Mouse (Mus musculus) liver, postnatal 0 days (tissue): ENCODE measurements at regions not wholly inside any gene's neighbourhood (a gene's known extent, or its start where the extent isn't known, plus 50 kb on each side); places are given as distances from the start of the nearest gene placed in this dataset.

Source experiments
- ATAC-seq: fragments of 200-750 bp; cut with Nextera tagmentation; 2 replicates; pipeline ENCODE4 v1.8.0; 2017; ENCODE audit warnings: mild to moderate bottlenecking, moderate library complexity
- DNase-seq: peaks from one replicate; pipeline ENCODE4 v3.0.0-alpha.2; 2016
- H3K27ac ChIP-seq: fragments of 300-500 bp; sonication (generic); 2 replicates; pipeline ENCODE4 v1.5.1; 2014; ENCODE audit warnings: antibody characterized with exemption, moderate library complexity, mild to moderate bottlenecking, low read depth
- H3K27me3 ChIP-seq: fragments of 300-500 bp; sonication (generic); 2 replicates; pipeline ENCODE4 v1.6.1; 2014; ENCODE audit warnings: low read length, control low read depth, mixed read lengths; ENCODE audit not compliant: insufficient read depth
- H3K36me3 ChIP-seq: fragments of 300-500 bp; sonication (generic); replicated peaks from 2 replicates; pipeline ENCODE4 v1.6.1; 2014; ENCODE audit warnings: mild to moderate bottlenecking, control low read depth, low read length, moderate library complexity, mixed read lengths; ENCODE audit not compliant: insufficient read depth
- H3K4me1 ChIP-seq: fragments of 300-500 bp; sonication (generic); 2 replicates; pipeline ENCODE4 v1.6.1; 2014; ENCODE audit warnings: antibody characterized with exemption, mild to moderate bottlenecking, control low read depth; ENCODE audit not compliant: insufficient read depth
- H3K4me2 ChIP-seq: fragments of 300-500 bp; sonication (generic); 2 replicates; pipeline ENCODE4 v1.6.1; 2014; ENCODE audit warnings: low read depth, mild to moderate bottlenecking, low read length, moderate library complexity, mixed read lengths
- H3K4me3 ChIP-seq: fragments of 300-500 bp; sonication (generic); 2 replicates; pipeline ENCODE4 v1.5.1; 2014; ENCODE audit warnings: low read depth, low read length
- H3K9ac ChIP-seq: fragments of 300-500 bp; sonication (generic); replicated peaks from 2 replicates; pipeline ENCODE4 v1.6.1; 2014; ENCODE audit warnings: mild to moderate bottlenecking, moderate library complexity
- H3K9me3 ChIP-seq: fragments of 300-500 bp; sonication (generic); 2 replicates; pipeline ENCODE4 v1.6.1; 2016; ENCODE audit warnings: mild to moderate bottlenecking, control low read depth, low read length, mixed read lengths
- CTCF ChIP-seq: sonication (generic); IDR thresholded peaks from 2 replicates; pipeline ENCODE4 v1.5.1; 2016; ENCODE audit warnings: antibody characterized with exemption, low read depth
- EP300 ChIP-seq: IDR thresholded peaks from 2 replicates; pipeline ENCODE4 v1.6.1; 2016; ENCODE audit warnings: antibody characterized with exemption, low read depth, mild to moderate bottlenecking
- WGBS: fragments of 180-500 bp; shearing (Covaris S2); extraction: QIAGEN DNeasy Blood & Tissue Kit; methylation state at CpG from one replicate; pipeline ENCODE4 v1.1.7; 2014; ENCODE audit not compliant: insufficient replicate concordance; 5-methylcytosine and 5-hydroxymethylcytosine counted together

GRCm38 (mm10) chr5:128526432-128526831, 74.2 kb upstream of the Fzd10 start:
- Histone ChIP-seq H3K36me3 (no peaks in the 10 kb centered on the region), H3K27me3 (no peaks in the 10 kb centered on the region), H3K27ac (no peak overlapping the region), H3K4me3 (no peak overlapping the region), H3K9ac (no peak overlapping the region), H3K4me2 (no peak overlapping the region), H3K9me3 (no peaks in the 10 kb centered on the region), H3K4me1 (no peaks in the 10 kb centered on the region)
- DNase-seq (no peak), ATAC-seq (no peak)
- TF ChIP-seq CTCF (no peak), EP300 (no peak)
- 69% methylated on average over 5 of the region's 5 CpGs for WGBS

- Histone ChIP-seq H3K27ac (no peak overlapping the region), H3K4me3 (no peak overlapping the region), H3K4me1 (no peaks in the 10 kb centered on the region), H3K36me3 (no peaks in the 10 kb centered on the region), H3K9ac (no peak overlapping the region), H3K9me3 (no peaks in the 10 kb centered on the region), H3K27me3 (no peaks in the 10 kb centered on the region), H3K4me2 (no peak overlapping the region)
- TF ChIP-seq EP300: no peak
- TF ChIP-seq CTCF: no peak
- WGBS: 18% methylated on average over 26 of the region's 26 CpGs
- DNase-seq (no peak), ATAC-seq (no peak)
These were observed 76.0 kb upstream of the Fzd10 start for GRCm38 (mm10) chr5:128524377-128525280.

GRCm38 (mm10) chr5:128522667-128523066, 78.0 kb upstream of the Fzd10 start:
- H3K27ac ChIP-seq: no peak overlapping the region
- H3K4me2 ChIP-seq: no peak overlapping the region
- no peaks in the 10 kb centered on the region for H3K4me1 ChIP-seq
- DNase-seq (peak; percentile 54), ATAC-seq (no peak)
- 36% methylated on average over 5 of the region's 5 CpGs for WGBS
- no peak overlapping the region for H3K9ac ChIP-seq
- no peaks in the 10 kb centered on the region for H3K27me3 ChIP-seq
- H3K9me3 ChIP-seq: no peaks in the 10 kb centered on the region
- H3K36me3 ChIP-seq: no peaks in the 10 kb centered on the region
- H3K4me3 ChIP-seq: no peak overlapping the region
- no peak for TF ChIP-seq EP300
- peak; percentile 70 for TF ChIP-seq CTCF

- H3K36me3 ChIP-seq: no peaks in the 10 kb centered on the region
- TF ChIP-seq CTCF (no peak), EP300 (no peak)
- H3K4me2 ChIP-seq: no peak overlapping the region
- H3K27ac ChIP-seq: no peak overlapping the region
- ATAC-seq (no peak), DNase-seq (no peak)
- no peaks in the 10 kb centered on the region for H3K4me1 ChIP-seq
- H3K4me3 ChIP-seq: no peak overlapping the region
- H3K27me3 ChIP-seq: no peaks in the 10 kb centered on the region
- 48% methylated on average over 8 of the region's 8 CpGs for WGBS
- H3K9ac ChIP-seq: no peak overlapping the region
- H3K9me3 ChIP-seq: no peaks in the 10 kb centered on the region
These were observed 83.3 kb upstream of the Fzd10 start for GRCm38 (mm10) chr5:128517336-128517735.

- H3K36me3 ChIP-seq: no peaks in the 10 kb centered on the region
- H3K27ac ChIP-seq: no peak overlapping the region
- DNase-seq: peak; percentile 33
- no peaks in the 10 kb centered on the region for H3K9me3 ChIP-seq
- no peak overlapping the region for H3K4me3 ChIP-seq
- no peak overlapping the region for H3K4me2 ChIP-seq
- 11% methylated on average over 2 of the region's 2 CpGs for WGBS
- H3K4me1 ChIP-seq: no peaks in the 10 kb centered on the region
- no peaks in the 10 kb centered on the region for H3K27me3 ChIP-seq
- no peak overlapping the region for H3K9ac ChIP-seq
- TF ChIP-seq CTCF (peak; percentile 80), EP300 (no peak)
- no peak for ATAC-seq
These were observed 82.5 kb upstream of the Tmem132d start for GRCm38 (mm10) chr5:128515343-128515742.

GRCm38 (mm10) chr5:128513261-128513660, 80.4 kb upstream of the Tmem132d start:
- no peak for DNase-seq
- WGBS: 66% methylated on average over 14 of the region's 14 CpGs
- TF ChIP-seq CTCF: no peak
- no peak for TF ChIP-seq EP300

More at GRCm38 (mm10) chr5:128513261-128513660, 80.4 kb upstream of the Tmem132d start:
- H3K4me1 ChIP-seq: no peaks in the 10 kb centered on the region
- H3K4me2 ChIP-seq: no peak overlapping the region
- no peak overlapping the region for H3K9ac ChIP-seq
- H3K36me3 ChIP-seq: no peaks in the 10 kb centered on the region
- no peak for ATAC-seq
- no peak overlapping the region for H3K27ac ChIP-seq
- no peak overlapping the region for H3K4me3 ChIP-seq
- H3K9me3 ChIP-seq: peaks cover 4% of the 10 kb centered on the region; the same call in 1 of the 2 replicates
- H3K27me3 ChIP-seq: no peaks in the 10 kb centered on the region
